10 mouse cellular contexts compared by ENCODE assay signal in the genomic region with DNA sequence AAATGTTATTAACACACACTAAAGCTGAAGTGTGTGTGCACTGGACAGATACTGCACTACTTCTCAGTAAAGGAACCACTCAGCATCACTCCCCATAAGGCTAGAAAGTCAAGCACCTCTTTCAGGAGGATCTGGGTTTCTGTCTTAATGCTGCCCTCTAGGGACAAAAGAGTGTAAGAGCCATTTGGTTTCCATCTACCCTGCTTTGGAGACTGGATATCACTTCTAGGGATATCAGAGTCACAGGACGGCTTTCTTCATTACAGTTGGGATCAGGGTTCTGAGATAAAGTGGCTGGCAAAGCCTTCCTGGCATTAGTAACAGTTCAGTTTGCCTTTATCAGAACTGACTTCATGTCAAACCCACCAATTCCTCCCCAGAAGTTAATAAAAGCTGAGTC.
A peak's percentile ranks its signal among the peaks of the same experiment; 100 is the strongest.
DNase-seq lines count a peak whose midpoint lies in the region; ATAC-seq and TF ChIP-seq lines count a peak whose summit lies in the region.
"Had no signal": no experiment of that assay in that cellular context is flagged by ENCODE, and none has a peak within 500 bp of the region (broad histone marks: within the 10 kb centered on the region; RNA-seq: fewer than 3 reads in every experiment).

No protein-coding gene starts in this region.

- H3K4me2 ChIP-seq in heart, embryonic 12.5 days = no peak overlapping the region
- H3K4me2 ChIP-seq in liver, embryonic 14.5 days (ENCODE audit: low read depth) = no peak overlapping the region
- H3K4me2 ChIP-seq: limb, embryonic 15.5 days; stomach, embryonic 15.5 days had no signal

- peaks cover 7% of the 10 kb centered on the region; the same call in 1 of the 2 replicates for H3K36me3 ChIP-seq in heart, embryonic 12.5 days
- peaks cover 3% of the 10 kb centered on the region for H3K36me3 ChIP-seq in liver, embryonic 14.5 days (replicated peaks; ENCODE audit: control insufficient read depth, insufficient read depth, low read depth)

- 5% methylated on average over 1 of the region's 1 CpGs for WGBS in heart, embryonic 12.5 days
- 5% methylated on average over 1 of the region's 1 CpGs for WGBS in liver, embryonic 14.5 days (ENCODE audit: insufficient replicate concordance)

- H3K27me3 ChIP-seq in heart, embryonic 12.5 days (replicated peaks) = no peaks in the 10 kb centered on the region
- no peaks in the 10 kb centered on the region for H3K27me3 ChIP-seq in liver, embryonic 14.5 days (ENCODE audit: control insufficient read depth, insufficient read depth, low read length)
- H3K27me3 ChIP-seq: limb, embryonic 15.5 days; stomach, embryonic 15.5 days had no signal

- no peak overlapping the region for H3K27ac ChIP-seq in heart, embryonic 12.5 days (ENCODE audit: poor library complexity, severe bottlenecking)
- H3K27ac ChIP-seq in liver, embryonic 14.5 days = peak overlapping the region; percentile 9
- H3K27ac ChIP-seq: limb, embryonic 15.5 days had no signal

- no peak overlapping the region for H3K4me3 ChIP-seq in heart, embryonic 12.5 days
- no peak overlapping the region for H3K4me3 ChIP-seq in liver, embryonic 14.5 days (ENCODE audit: insufficient read depth in 1 of 2, low read depth in 2 of 2, low read length in 2 of 2)
- H3K4me3 ChIP-seq: limb, embryonic 15.5 days; stomach, embryonic 15.5 days had no signal

- peak; percentile 79 for TF ChIP-seq CTCF in liver, embryonic 14.5 days (IDR thresholded peaks at IDR 0.05; ENCODE audit: low read depth)

- peak; percentile 59 to 68 for DNase-seq in heart, postnatal 10 days
- DNase-seq in spleen, postnatal 36 days (ENCODE audit: low spot score in 2 of 2) = peak; percentile 49 to 69
- DNase-seq in spleen, postnatal 10 days (ENCODE audit: low spot score in 2 of 2) = no peak
- peak; percentile 48 to 67 for DNase-seq in cerebellum, postnatal 10 days
- peak; percentile 63 to 81 (median 67) for DNase-seq in liver, embryonic 14.5 days (ENCODE audit: low read depth in 3 of 3, low spot score in 3 of 3)
- DNase-seq in urinary bladder, postnatal 10 days (ENCODE audit: low spot score) = no peak
- no peak for DNase-seq in kidney, postnatal 4 days

- intact Hi-C loops in heart, postnatal 10 days (cut with DNase I) = loop anchor here (1.0 to 2.0 kb wide), 3 partner anchors 29 to 158 kb away; no protein-coding TSS in a partner anchor

- no peaks in the 10 kb centered on the region for H3K9me3 ChIP-seq in heart, embryonic 12.5 days (replicated peaks)
- H3K9me3 ChIP-seq in liver, embryonic 14.5 days (ENCODE audit: control insufficient read depth, low read length) = no peaks in the 10 kb centered on the region
- H3K9me3 ChIP-seq: limb, embryonic 15.5 days; stomach, embryonic 15.5 days had no signal

- ATAC-seq in heart, embryonic 12.5 days (ENCODE audit: insufficient number of reproducible peaks, low FRiP score) = no peak
- ATAC-seq in liver, embryonic 14.5 days (ENCODE audit: insufficient read depth) = peak; percentile 72

- H3K9ac ChIP-seq in heart, embryonic 12.5 days = no peak overlapping the region
- no peak overlapping the region for H3K9ac ChIP-seq in liver, embryonic 14.5 days (replicated peaks)
- H3K9ac ChIP-seq: limb, embryonic 15.5 days; stomach, embryonic 15.5 days had no signal

- TF ChIP-seq EP300 in liver, embryonic 14.5 days (IDR thresholded peaks at IDR 0.05; ENCODE audit: low read depth) = peak; percentile 87

- H3K4me1 ChIP-seq in heart, embryonic 12.5 days (replicated peaks) = peaks cover 26% of the 10 kb centered on the region
- peaks cover 18 to 33% of the 10 kb centered on the region in 2 experiments for H3K4me1 ChIP-seq in liver, embryonic 14.5 days (replicated peaks; ENCODE audit: control insufficient read depth in 2 of 2, insufficient read depth in 2 of 2, low read length in 1 of 2)
- H3K4me1 ChIP-seq: limb, embryonic 15.5 days; stomach, embryonic 15.5 days had no signal

Comparison
In these comparisons a context has a peak if more than half of its experiments do, and no peak if none do; other contexts are left out.
1. DNase-seq: peak in heart, postnatal 10 days (2 of 2), spleen, postnatal 36 days (2 of 2), cerebellum, postnatal 10 days (2 of 2) and liver, embryonic 14.5 days (3 of 3); none in spleen, postnatal 10 days (0 of 2), urinary bladder, postnatal 10 days (single experiment) and kidney, postnatal 4 days (0 of 2).